Mouse (Mus musculus) thymus, adult 2 months (tissue): Measurements from ENCODE around the gene Cdh1. TPM values are rescaled to one million over a fixed set of nuclear protein-coding genes. Genes with fewer than 3 reads are reported as not detected.

Experiments
- DNase-seq: peaks from one replicate; pipeline ENCODE4 v3.0.0; 2021
- H3K27ac ChIP-seq: fragments of 200-500 bp; 2 replicates; pipeline ENCODE4 v1.5.1; 2012; ENCODE audit warnings: low read length, control low read depth; ENCODE audit not compliant: control insufficient read depth, insufficient read depth
- H3K27me3 ChIP-seq: fragments of 200-500 bp; 2 replicates; pipeline ENCODE4 v1.6.1; 2012; ENCODE audit warnings: mild to moderate bottlenecking, low read length, moderate library complexity, mixed read lengths; ENCODE audit not compliant: control insufficient read depth, insufficient read depth
- H3K36me3 ChIP-seq: fragments of 200-500 bp; 2 replicates; pipeline ENCODE4 v1.6.1; 2012; ENCODE audit warnings: mild to moderate bottlenecking, low read length, moderate library complexity; ENCODE audit not compliant: control insufficient read depth, insufficient read depth
- H3K4me1 ChIP-seq: fragments of 200-500 bp; replicated peaks from 2 replicates; pipeline ENCODE4 v1.6.1; 2012; ENCODE audit warnings: low read length; ENCODE audit not compliant: control insufficient read depth, insufficient read depth
- H3K4me3 ChIP-seq: fragments of 200-500 bp; 2 replicates; pipeline ENCODE4 v1.5.1; 2012; ENCODE audit warnings: mild to moderate bottlenecking, low read length, control low read depth, moderate library complexity; ENCODE audit not compliant: control insufficient read depth, insufficient read depth
- CTCF ChIP-seq: fragments of 200-500 bp; IDR thresholded peaks from 2 replicates; pipeline ENCODE4 v1.5.1; 2012; ENCODE audit warnings: mild to moderate bottlenecking, control low read depth, low read length, moderate library complexity, borderline replicate concordance; ENCODE audit not compliant: control insufficient read depth, poor library complexity, insufficient read depth; ENCODE audit errors: extremely low read depth
- POLR2A ChIP-seq: fragments of 200-500 bp; IDR thresholded peaks from 2 replicates; pipeline ENCODE4 v1.6.1; 2012; ENCODE audit warnings: mild to moderate bottlenecking, low read length, control low read depth, moderate library complexity; ENCODE audit not compliant: control insufficient read depth, poor library complexity, insufficient read depth; ENCODE audit errors: extremely low read depth
- WGBS: fragments of 180-500 bp; shearing (Covaris S2); methylation state at CpG from one replicate; pipeline ENCODE4 v1.1.7; 2018; 5-methylcytosine and 5-hydroxymethylcytosine counted together
- polyA plus RNA-seq: library from polyadenylated mRNA; depleted of rRNA; stranded (reverse); fragments of >200 nt; gene quantifications from 2 replicates; pipeline ENCODE4 v1.2.3, GENCODE M21; 2012

The Cdh1 gene
- polyA plus RNA-seq, 1 experiment: 23.5 TPM

GRCm38 (mm10) chr8:106700131-106700530 is 97.0 kb downstream of the Cdh1 start:
- DNase-seq: no peak
- WGBS: 95% methylated on average over 6 of the region's 6 CpGs

DNA sequence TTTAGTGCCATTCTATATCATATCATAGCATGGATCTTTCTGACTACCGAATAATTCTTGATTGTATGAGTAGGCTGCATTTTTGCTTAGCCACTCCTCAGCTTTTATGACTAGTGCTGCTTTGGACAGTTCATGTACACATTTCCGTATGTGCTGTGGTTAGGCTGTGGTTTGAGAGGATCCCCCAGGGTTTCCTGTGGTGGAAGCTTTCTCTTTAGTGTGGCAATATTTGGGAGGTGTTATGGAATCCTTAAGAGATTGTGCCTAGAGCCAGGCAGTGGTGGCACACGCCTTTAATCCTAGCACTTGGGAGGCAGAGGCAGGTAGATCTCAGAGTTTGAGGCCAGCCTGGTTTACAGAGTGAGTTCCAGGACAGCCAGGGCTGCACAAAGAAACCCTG is 98.2 kb downstream of the Cdh1 start:
- TF ChIP-seq POLR2A: no peak
- TF ChIP-seq CTCF: no peak
- Histone ChIP-seq H3K27ac (no peak overlapping the region), H3K4me3 (no peak overlapping the region), H3K27me3 (no peaks in the 10 kb centered on the region), H3K4me1 (no peaks in the 10 kb centered on the region), H3K36me3 (peaks cover 6% of the 10 kb centered on the region)
- no peak for DNase-seq
- WGBS: 5% methylated on average over 3 of the region's 3 CpGs

More at GRCm38 (mm10) chr8:106700131-106700530, 97.0 kb downstream of the Cdh1 start:
- no peaks in the 10 kb centered on the region for H3K4me1 ChIP-seq
- peaks cover 6% of the 10 kb centered on the region for H3K36me3 ChIP-seq
- no peak overlapping the region for H3K27ac ChIP-seq
- no peak overlapping the region for H3K4me3 ChIP-seq
- TF ChIP-seq CTCF (no peak), POLR2A (no peak)
- H3K27me3 ChIP-seq: no peaks in the 10 kb centered on the region

GRCm38 (mm10) chr8:106704199-106704900 is 101.2 kb downstream of the Cdh1 start:
- H3K27me3 ChIP-seq: no peaks in the 10 kb centered on the region
- no peak overlapping the region for H3K27ac ChIP-seq
- no peak overlapping the region for H3K4me3 ChIP-seq
- WGBS: 95% methylated on average over 9 of the region's 9 CpGs
- TF ChIP-seq POLR2A (no peak), CTCF (no peak)
- no peak for DNase-seq
- H3K4me1 ChIP-seq: no peaks in the 10 kb centered on the region
- peaks cover under 1% of the 10 kb centered on the region; the same call in 1 of the 2 replicates for H3K36me3 ChIP-seq

DNA sequence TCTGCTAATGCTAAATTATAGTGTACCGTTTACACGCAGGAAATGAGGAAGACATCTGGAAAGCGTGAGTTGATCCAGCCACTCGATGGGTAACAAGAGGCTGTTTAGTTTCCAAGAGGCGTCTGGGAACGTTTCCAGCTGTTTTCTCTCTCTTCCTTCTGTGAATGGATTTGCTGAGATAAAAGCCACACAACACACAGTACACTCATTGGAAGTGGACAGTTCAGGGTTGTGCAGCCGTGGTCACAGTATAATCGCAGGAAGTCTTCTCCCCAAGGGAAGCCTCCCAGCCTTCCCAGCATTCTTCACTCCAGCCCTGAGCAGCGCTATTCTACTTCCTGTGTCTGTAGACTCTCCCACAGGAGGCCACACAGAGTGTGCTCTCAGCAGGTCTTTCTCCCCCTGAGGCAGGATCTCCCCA is 101.8 kb downstream of the Cdh1 start:
- no peaks in the 10 kb centered on the region for H3K36me3 ChIP-seq
- H3K4me1 ChIP-seq: no peaks in the 10 kb centered on the region
- no peak overlapping the region for H3K4me3 ChIP-seq
- H3K27me3 ChIP-seq: no peaks in the 10 kb centered on the region
- no peak for TF ChIP-seq POLR2A
- TF ChIP-seq CTCF: no peak
- no peak for DNase-seq
- WGBS: 88% methylated on average over 9 of the region's 9 CpGs
- H3K27ac ChIP-seq: no peak overlapping the region

DNA sequence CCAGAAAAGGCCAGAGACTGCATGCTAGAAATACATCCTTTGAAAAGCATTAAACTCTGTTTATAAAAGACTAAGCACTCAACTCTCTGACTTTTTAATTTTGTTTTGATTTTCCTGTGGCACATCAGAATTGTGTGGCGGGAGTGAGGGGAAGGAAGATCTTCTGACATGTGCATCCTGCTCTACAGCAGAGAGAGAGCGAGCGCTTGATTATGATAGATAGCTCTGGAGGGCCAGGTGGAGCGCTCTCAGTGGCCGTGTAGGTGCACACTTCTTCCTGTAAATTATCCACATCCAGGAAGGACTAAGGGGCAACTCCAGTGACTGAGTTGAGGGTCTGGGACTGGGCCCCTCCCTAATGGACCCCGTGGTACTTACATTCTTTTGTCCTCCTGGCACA is 103.0 kb downstream of the Cdh1 start:
- no peak for TF ChIP-seq CTCF
- TF ChIP-seq POLR2A: no peak
- 78% methylated on average over 6 of the region's 6 CpGs for WGBS
- Histone ChIP-seq H3K4me3 (no peak overlapping the region), H3K36me3 (no peaks in the 10 kb centered on the region), H3K4me1 (no peaks in the 10 kb centered on the region), H3K27ac (no peak overlapping the region), H3K27me3 (no peaks in the 10 kb centered on the region)
- no peak for DNase-seq

- TF ChIP-seq CTCF (no peak), POLR2A (no peak)
- no peak overlapping the region for H3K4me3 ChIP-seq
- WGBS: 92% methylated on average over 2 of the region's 2 CpGs
- no peak for DNase-seq
- H3K36me3 ChIP-seq: no peaks in the 10 kb centered on the region
- no peak overlapping the region for H3K27ac ChIP-seq
- no peaks in the 10 kb centered on the region for H3K4me1 ChIP-seq
- H3K27me3 ChIP-seq: no peaks in the 10 kb centered on the region
Measured at GRCm38 (mm10) chr8:106710002-106710401, 106.9 kb downstream of the Cdh1 start.
